Mouse (Mus musculus): ENCODE results near the gene Tmem88. TPM values are rescaled to one million over a fixed set of nuclear protein-coding genes. Genes with fewer than 3 reads are reported as not detected.

Gene Tmem88
- polyA plus RNA-seq, 1 experiment from 2014 or later = 8.7 TPM

GRCm38 (mm10) chr11:69422842-69423241 is 24.8 kb upstream of the Tmem88 start:
- no peak for ATAC-seq (ENCODE audit: low FRiP score)
- no peaks in the 10 kb centered on the region for H3K9me3 ChIP-seq
- WGBS = 89% methylated on average over 10 of the region's 10 CpGs
- no peak overlapping the region for H3K4me2 ChIP-seq
- no peak overlapping the region for H3K9ac ChIP-seq
- H3K4me1 ChIP-seq (replicated peaks) = peaks cover 35% of the 10 kb centered on the region
- peaks cover 43% of the 10 kb centered on the region for H3K27me3 ChIP-seq
- H3K4me3 ChIP-seq = no peak overlapping the region
- no peak overlapping the region for H3K27ac ChIP-seq
- H3K36me3 ChIP-seq = no peaks in the 10 kb centered on the region

- Histone ChIP-seq H3K4me1 (replicated peaks) (peaks cover 49% of the 10 kb centered on the region), H3K9me3 (no peaks in the 10 kb centered on the region)
Observed at GRCm38 (mm10) chr11:69421131-69421977, 23.3 kb upstream of the Tmem88 start.

DNA sequence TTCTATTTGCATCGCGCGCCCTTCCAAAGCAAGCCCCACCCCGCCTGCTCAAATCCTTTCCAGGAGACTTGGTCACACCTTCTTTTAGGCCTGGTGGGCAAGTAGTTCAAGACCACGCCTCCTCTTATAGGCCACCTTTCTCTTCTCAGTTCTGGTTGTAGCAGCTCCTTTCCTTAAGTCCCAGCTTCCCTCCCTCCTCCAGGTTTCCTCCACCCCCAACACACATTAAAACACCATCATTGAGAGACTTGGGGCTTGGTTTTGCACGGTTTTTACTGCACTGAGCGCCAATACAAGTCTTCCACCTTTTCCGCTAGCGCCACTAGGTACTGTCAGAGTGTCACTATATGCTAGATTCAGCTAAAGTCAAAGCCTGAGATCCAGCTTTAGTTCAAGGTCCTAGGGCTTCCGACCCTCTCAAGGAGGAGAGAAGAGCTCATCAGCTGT is 22.5 kb upstream of the Tmem88 start:
- Histone ChIP-seq H3K9ac (peak overlapping the region; percentile 58), H3K27me3 (peaks cover 41% of the 10 kb centered on the region), H3K4me2 (peak overlapping the region; percentile 97), H3K9me3 (no peaks in the 10 kb centered on the region), H3K27ac (no peak overlapping the region), H3K4me1 (replicated peaks) (peaks cover 49% of the 10 kb centered on the region), H3K4me3 (peak overlapping the region; percentile 83), H3K36me3 (no peaks in the 10 kb centered on the region)
- no peak for ATAC-seq (ENCODE audit: low FRiP score)
- 8% methylated on average over 10 of the region's 10 CpGs for WGBS

More at GRCm38 (mm10) chr11:69421131-69421977, 23.3 kb upstream of the Tmem88 start:
- Histone ChIP-seq H3K4me3 (no peak overlapping the region), H3K9ac (peak overlapping the region; percentile 53; the same call in 1 of the 2 replicates), H3K36me3 (no peaks in the 10 kb centered on the region), H3K27ac (no peak overlapping the region), H3K4me2 (peak overlapping the region; percentile 97), H3K27me3 (peaks cover 41% of the 10 kb centered on the region)
- 12% methylated on average over 25 of the region's 25 CpGs for WGBS
- ATAC-seq (ENCODE audit: low FRiP score) = no peak

GRCm38 (mm10) chr11:69419813-69420553 is 21.9 kb upstream of the Tmem88 start:
- peak overlapping the region; percentile 97 for H3K4me2 ChIP-seq
- H3K27ac ChIP-seq = peak overlapping the region; percentile 100
- ATAC-seq (ENCODE audit: low FRiP score) = no peak
- WGBS = under 1% methylated on average over 30 of the region's 31 CpGs
- peaks cover 51% of the 10 kb centered on the region for H3K4me1 ChIP-seq (replicated peaks)
- peak overlapping the region; percentile 83 for H3K4me3 ChIP-seq
- peak overlapping the region; percentile 58 for H3K9ac ChIP-seq
- peaks cover 41% of the 10 kb centered on the region for H3K27me3 ChIP-seq
- H3K9me3 ChIP-seq = no peaks in the 10 kb centered on the region
- no peaks in the 10 kb centered on the region for H3K36me3 ChIP-seq

- under 1% methylated on average over 19 of the region's 19 CpGs for WGBS
- Histone ChIP-seq H3K9me3 (no peaks in the 10 kb centered on the region), H3K4me2 (peak overlapping the region; percentile 97), H3K9ac (peak overlapping the region; percentile 58), H3K36me3 (no peaks in the 10 kb centered on the region), H3K27ac (peak overlapping the region; percentile 100), H3K4me1 (replicated peaks) (peaks cover 56% of the 10 kb centered on the region), H3K4me3 (peak overlapping the region; percentile 83), H3K27me3 (peaks cover 41% of the 10 kb centered on the region)
- 0 out of 2 replicates have a peak, but pooled peaks have one; percentile 4 for ATAC-seq (ENCODE audit: low FRiP score)
Observed at GRCm38 (mm10) chr11:69419443-69419812, 21.4 kb upstream of the Tmem88 start.

- no peaks in the 10 kb centered on the region for H3K9me3 ChIP-seq
- no peaks in the 10 kb centered on the region for H3K36me3 ChIP-seq
- peak; percentile 92 for ATAC-seq (ENCODE audit: low FRiP score)
- peak overlapping the region; percentile 76 for H3K9ac ChIP-seq
- H3K27me3 ChIP-seq = peaks cover 36% of the 10 kb centered on the region
- under 1% methylated on average over 45 of the region's 45 CpGs for WGBS
- peak overlapping the region; percentile 100 for H3K27ac ChIP-seq
- peak overlapping the region; percentile 83 for H3K4me3 ChIP-seq
- H3K4me1 ChIP-seq (replicated peaks) = peaks cover 63% of the 10 kb centered on the region
- H3K4me2 ChIP-seq = peak overlapping the region; percentile 97
Observed at GRCm38 (mm10) chr11:69418481-69419442, 20.7 kb upstream of the Tmem88 start.

DNA sequence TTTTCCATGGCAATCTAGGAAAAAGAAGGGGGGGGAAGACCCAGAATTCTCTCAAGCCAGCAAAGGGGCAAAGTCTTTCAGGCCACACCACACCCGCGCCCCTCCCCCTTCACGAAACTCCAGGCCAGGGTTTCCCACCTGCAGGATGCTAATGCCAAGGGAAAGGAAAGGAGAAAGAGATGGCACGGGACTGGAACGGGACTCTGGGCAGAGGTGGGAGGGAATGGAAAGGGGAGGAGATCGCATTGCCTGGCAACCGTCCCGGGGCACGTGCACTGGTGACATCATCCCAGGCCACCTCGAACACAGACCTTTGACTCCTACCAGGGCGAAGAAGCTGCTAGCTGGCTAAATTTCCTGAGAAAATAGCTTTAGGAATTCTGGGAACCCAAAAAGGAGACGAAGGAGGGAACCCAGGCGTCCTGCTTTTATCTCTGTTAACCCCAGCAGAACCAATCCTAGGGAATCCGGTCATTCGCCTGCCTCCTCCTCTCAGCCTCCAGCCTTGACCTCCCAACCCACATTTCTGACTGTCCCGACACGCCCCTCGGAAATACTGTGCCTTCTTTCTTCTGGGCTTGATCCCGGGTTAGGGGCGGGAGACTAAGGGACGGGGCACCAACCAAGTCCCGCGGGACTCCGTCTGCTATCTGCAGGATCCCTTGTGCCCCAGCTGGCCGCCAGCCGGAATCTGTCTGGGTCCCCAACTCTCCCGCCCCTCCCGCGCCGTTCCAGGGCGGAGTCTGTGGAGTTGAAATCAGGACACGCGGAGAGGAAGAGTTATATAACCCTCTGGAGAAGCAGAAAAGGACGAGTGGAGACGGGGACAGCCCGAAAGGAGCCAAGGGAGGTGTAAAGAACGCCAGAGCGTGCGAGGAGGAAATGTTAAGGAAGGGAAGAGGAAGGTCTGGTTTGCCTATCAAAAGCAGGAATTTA is 19.7 kb upstream of the Tmem88 start:
- Histone ChIP-seq H3K9me3 (no peaks in the 10 kb centered on the region), H3K4me3 (peak overlapping the region; percentile 83), H3K36me3 (peaks cover 5% of the 10 kb centered on the region), H3K4me1 (replicated peaks) (peaks cover 73% of the 10 kb centered on the region), H3K9ac (peak overlapping the region; percentile 76), H3K4me2 (peak overlapping the region; percentile 97), H3K27me3 (peaks cover 30% of the 10 kb centered on the region), H3K27ac (peak overlapping the region; percentile 100)
- ATAC-seq (ENCODE audit: low FRiP score) = peak; percentile 22; the same call in 1 of the 2 replicates
- under 1% methylated on average over 39 of the region's 39 CpGs for WGBS

DNA sequence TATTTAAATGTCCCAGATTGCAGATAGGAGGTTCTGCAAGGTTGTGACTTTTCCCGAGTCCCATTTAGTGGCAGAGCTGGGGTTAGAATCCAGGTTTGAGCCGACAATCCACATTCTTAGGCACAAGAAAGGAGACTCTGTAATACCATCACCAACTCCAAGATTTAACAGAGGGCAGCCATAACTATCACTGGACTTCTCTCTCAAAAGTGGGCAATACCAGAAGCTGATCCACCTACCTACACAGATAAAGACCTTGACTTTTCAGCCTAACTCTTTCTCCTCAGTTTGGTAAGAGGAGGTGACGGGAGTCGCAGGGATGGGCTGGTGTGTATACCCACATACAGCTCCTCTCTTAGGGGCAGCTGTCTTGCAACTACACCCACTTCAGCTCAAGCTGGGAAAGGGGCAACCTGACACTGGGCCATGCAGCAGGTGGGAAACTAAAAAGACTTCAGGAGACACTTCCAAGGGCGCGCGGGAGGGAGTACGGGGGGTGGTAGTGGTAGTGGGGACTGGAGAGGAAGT is 19.0 kb upstream of the Tmem88 start:
- peak overlapping the region; percentile 97 for H3K4me2 ChIP-seq
- peaks cover 81% of the 10 kb centered on the region for H3K4me1 ChIP-seq (replicated peaks)
- H3K9me3 ChIP-seq = no peaks in the 10 kb centered on the region
- WGBS = 2% methylated on average over 8 of the region's 8 CpGs
- H3K4me3 ChIP-seq = peak overlapping the region; percentile 83
- peaks cover 10% of the 10 kb centered on the region for H3K36me3 ChIP-seq
- H3K9ac ChIP-seq = peak overlapping the region; percentile 67
- peak overlapping the region; percentile 100 for H3K27ac ChIP-seq
- peaks cover 23% of the 10 kb centered on the region for H3K27me3 ChIP-seq
- no peak for ATAC-seq (ENCODE audit: low FRiP score)

DNA sequence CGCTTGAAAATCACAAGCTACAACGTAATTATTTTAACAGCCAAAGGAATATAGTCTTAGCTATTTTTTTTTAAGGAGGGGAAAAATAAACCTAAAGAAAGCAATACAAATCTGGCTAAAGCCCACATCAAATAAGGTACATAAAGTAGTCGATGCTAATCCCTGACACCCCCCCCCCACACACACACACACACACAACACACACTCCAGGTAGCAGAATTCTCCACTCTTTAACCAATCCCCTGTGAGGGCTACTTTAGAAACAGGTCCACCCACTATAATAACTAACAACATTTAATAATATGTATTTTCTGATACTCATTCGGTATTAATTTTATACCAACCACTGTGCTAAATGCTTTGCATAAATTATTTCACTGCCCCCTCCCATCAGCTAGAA is 18.5 kb upstream of the Tmem88 start:
- no peak for ATAC-seq (ENCODE audit: low FRiP score)
- peaks cover 18% of the 10 kb centered on the region for H3K27me3 ChIP-seq
- peak overlapping the region; percentile 100 for H3K27ac ChIP-seq
- H3K4me2 ChIP-seq = peak overlapping the region; percentile 97
- peaks cover 83% of the 10 kb centered on the region for H3K4me1 ChIP-seq (replicated peaks)
- H3K9ac ChIP-seq = peak overlapping the region; percentile 67
- H3K4me3 ChIP-seq = peak overlapping the region; percentile 83
- peaks cover 13% of the 10 kb centered on the region for H3K36me3 ChIP-seq
- H3K9me3 ChIP-seq = no peaks in the 10 kb centered on the region
- 0% methylated on average over 4 of the region's 4 CpGs for WGBS

DNA sequence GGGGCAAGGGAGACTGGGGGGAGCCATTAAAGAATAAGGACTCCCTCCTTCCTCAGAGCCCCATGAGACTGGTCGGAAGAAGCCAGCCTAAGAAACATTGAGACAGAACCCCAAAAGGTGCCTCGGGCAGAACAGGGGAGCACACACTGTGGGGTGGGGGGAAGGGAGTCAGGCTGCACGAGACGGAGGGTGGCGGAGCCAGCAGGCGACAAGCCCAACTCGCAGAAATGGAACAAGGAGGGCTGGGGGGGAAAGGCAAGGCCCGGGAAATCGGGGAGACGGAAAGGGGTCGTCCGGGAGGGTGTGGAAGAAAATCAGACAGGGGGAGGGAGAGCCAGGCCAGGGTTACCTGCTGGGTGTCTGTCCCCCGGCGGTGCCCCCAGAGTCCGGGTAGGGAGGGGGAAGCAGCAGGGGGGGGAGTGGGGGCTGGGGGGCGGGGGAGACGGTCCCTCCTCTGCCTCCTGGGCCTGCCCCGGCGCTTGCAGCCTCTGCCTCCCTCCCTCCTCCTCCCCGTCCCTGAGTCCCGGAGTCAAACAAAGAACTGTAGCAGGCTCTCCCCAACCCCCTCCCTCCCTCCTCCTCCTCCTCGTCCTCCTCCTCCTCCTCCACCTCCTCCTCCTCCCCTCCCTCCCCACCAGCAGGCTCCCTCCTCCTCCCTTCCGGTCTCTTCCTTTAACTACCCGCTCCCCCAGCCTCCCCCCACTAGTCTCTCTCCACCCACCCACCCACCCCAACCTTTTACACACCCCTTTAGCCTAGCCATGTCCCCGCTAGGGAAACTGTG is 17.8 kb upstream of the Tmem88 start:
- 0% methylated on average over 16 of the region's 25 CpGs for WGBS
- Histone ChIP-seq H3K4me1 (replicated peaks) (peaks cover 78% of the 10 kb centered on the region), H3K4me2 (peak overlapping the region; percentile 99), H3K27ac (peak overlapping the region; percentile 100), H3K36me3 (peaks cover 13% of the 10 kb centered on the region), H3K9ac (peak overlapping the region; percentile 99), H3K9me3 (no peaks in the 10 kb centered on the region), H3K27me3 (peaks cover 12% of the 10 kb centered on the region), H3K4me3 (peak overlapping the region; percentile 83)
- ATAC-seq (ENCODE audit: low FRiP score) = no peak

Measured in hindbrain, embryonic 13.5 days (tissue).